Mouse (Mus musculus) testis, adult 2 months (tissue): ENCODE data around the gene Prpf8. TPM values are rescaled to one million over a fixed set of nuclear protein-coding genes. Genes with fewer than 3 reads are reported as not detected.

Experiments
- H3K27ac ChIP-seq: fragments of 200-500 bp; 2 replicates; pipeline ENCODE4 v1.5.1; 2012; ENCODE audit warnings: low read depth, low read length; ENCODE audit not compliant: control insufficient read depth, insufficient read depth
- H3K27me3 ChIP-seq: fragments of 200-500 bp; 2 replicates; pipeline ENCODE4 v1.6.1; 2012; ENCODE audit warnings: mild to moderate bottlenecking, low read length, moderate library complexity; ENCODE audit not compliant: control insufficient read depth, insufficient read depth
- H3K36me3 ChIP-seq: fragments of 200-500 bp; 2 replicates; pipeline ENCODE4 v1.6.1; 2012; ENCODE audit warnings: mild to moderate bottlenecking, low read length; ENCODE audit not compliant: control insufficient read depth, insufficient read depth
- H3K4me1 ChIP-seq: fragments of 200-500 bp; 2 replicates; pipeline ENCODE4 v1.6.1; 2012; ENCODE audit warnings: low read length; ENCODE audit not compliant: control insufficient read depth, insufficient read depth
- H3K4me3 ChIP-seq: fragments of 200-500 bp; 2 replicates; pipeline ENCODE4 v1.5.1; 2012; ENCODE audit warnings: low read depth, mild to moderate bottlenecking, low read length, moderate library complexity, mixed read lengths; ENCODE audit not compliant: control insufficient read depth
- CTCF ChIP-seq: fragments of 200-500 bp; IDR thresholded peaks from 2 replicates; pipeline ENCODE4 v1.5.1; 2012; ENCODE audit warnings: low read depth, mild to moderate bottlenecking, inconsistent platforms, low read length, moderate library complexity; ENCODE audit not compliant: control insufficient read depth, insufficient read depth, insufficient replicate concordance
- POLR2A ChIP-seq: fragments of 200-500 bp; IDR thresholded peaks from 2 replicates; pipeline ENCODE4 v1.6.1; 2012; ENCODE audit warnings: low read depth, mild to moderate bottlenecking, inconsistent platforms, low read length, moderate library complexity; ENCODE audit not compliant: control insufficient read depth
- polyA plus RNA-seq: library from polyadenylated mRNA; depleted of rRNA; stranded (reverse); fragments of >200 nt; gene quantifications from 2 replicates; pipeline ENCODE4 v1.2.3, GENCODE M21; 2012

The Prpf8 gene
- polyA plus RNA-seq, 1 experiment, result 48.8 TPM

- peaks cover 9% of the 10 kb centered on the region for H3K4me1 ChIP-seq
- no peak overlapping the region for H3K4me3 ChIP-seq
- TF ChIP-seq POLR2A (no peak), CTCF (no peak)
- H3K27ac ChIP-seq, result no peak overlapping the region
- H3K27me3 ChIP-seq, result no peaks in the 10 kb centered on the region
- peaks cover 9% of the 10 kb centered on the region for H3K36me3 ChIP-seq
These were observed 22.3 kb downstream of the Prpf8 start for GRCm38 (mm10) chr11:75508904-75509303.

- H3K4me1 ChIP-seq, result peaks cover 10% of the 10 kb centered on the region
- H3K27ac ChIP-seq, result peak within 1 kb of the TSS; percentile 75
- no peaks in the 10 kb centered on the region for H3K27me3 ChIP-seq
- H3K4me3 ChIP-seq, result peak within 1 kb of the TSS; percentile 80
- TF ChIP-seq POLR2A, result no peak
- TF ChIP-seq CTCF, result no peak
- H3K36me3 ChIP-seq, result peaks cover 6% of the 10 kb centered on the region
These were observed 23.4 kb downstream of the Prpf8 start, which contains the start of gene Rilp for GRCm38 (mm10) chr11:75509741-75510626. Rilp (plus strand) TSS chr11:75510094.

GRCm38 (mm10) chr11:75510627-75510993, 24.0 kb downstream of the Prpf8 start:
- TF ChIP-seq CTCF (peak; percentile 83), POLR2A (peak; percentile 51; the same call in 1 of the 2 replicates)
- Histone ChIP-seq H3K4me3 (peak overlapping the region; percentile 80), H3K27ac (peak overlapping the region; percentile 75), H3K27me3 (no peaks in the 10 kb centered on the region), H3K36me3 (peaks cover 4% of the 10 kb centered on the region), H3K4me1 (peaks cover 15% of the 10 kb centered on the region)

- Histone ChIP-seq H3K27me3 (no peaks in the 10 kb centered on the region), H3K27ac (no peak overlapping the region), H3K36me3 (peaks cover 2% of the 10 kb centered on the region; the same call in 1 of the 2 replicates), H3K4me1 (peaks cover 15% of the 10 kb centered on the region), H3K4me3 (no peak overlapping the region)
- TF ChIP-seq POLR2A, result no peak
- TF ChIP-seq CTCF, result no peak
These were observed 24.6 kb downstream of the Prpf8 start for GRCm38 (mm10) chr11:75511213-75511612.

- Histone ChIP-seq H3K27me3 (no peaks in the 10 kb centered on the region), H3K36me3 (peaks cover 2% of the 10 kb centered on the region; the same call in 1 of the 2 replicates), H3K27ac (no peak overlapping the region), H3K4me3 (no peak overlapping the region), H3K4me1 (peaks cover 15% of the 10 kb centered on the region)
- TF ChIP-seq CTCF, result no peak
- TF ChIP-seq POLR2A, result no peak
These were observed 25.8 kb downstream of the Prpf8 start for GRCm38 (mm10) chr11:75512301-75513018.

GRCm38 (mm10) chr11:75513336-75513735, 26.7 kb downstream of the Prpf8 start, which contains the start of gene Scarf1:
Scarf1 (plus strand) TSS chr11:75513540.
- TF ChIP-seq POLR2A, result no peak
- no peak for TF ChIP-seq CTCF
- Histone ChIP-seq H3K4me3 (no peak within 1 kb of the TSS), H3K27me3 (no peaks in the 10 kb centered on the region), H3K36me3 (no peaks in the 10 kb centered on the region; the same call in 1 of the 2 replicates), H3K27ac (no peak within 1 kb of the TSS), H3K4me1 (peaks cover 15% of the 10 kb centered on the region)

- TF ChIP-seq POLR2A, result no peak
- TF ChIP-seq CTCF, result no peak
- H3K4me3 ChIP-seq, result no peak overlapping the region
- no peaks in the 10 kb centered on the region for H3K27me3 ChIP-seq
- H3K36me3 ChIP-seq, result no peaks in the 10 kb centered on the region
- H3K27ac ChIP-seq, result no peak overlapping the region
- H3K4me1 ChIP-seq, result peaks cover 8% of the 10 kb centered on the region
These were observed 28.6 kb downstream of the Prpf8 start for GRCm38 (mm10) chr11:75515186-75515585.
